Mouse (Mus musculus) hindbrain, postnatal 0 days (tissue): ENCODE measurements around the gene Pde4dip. TPM values are rescaled to one million over a fixed set of nuclear protein-coding genes. Genes with fewer than 3 reads are reported as not detected.

Experiments used
- ATAC-seq: fragments of 200-750 bp; cut with Nextera tagmentation; 2 replicates; pipeline ENCODE4 v1.8.0; 2017; ENCODE audit warnings: mild to moderate bottlenecking, moderate TSS enrichment, moderate library complexity
- DNase-seq: peaks from one replicate; pipeline ENCODE4 v3.0.0-alpha.2; 2015; ENCODE audit warnings: low spot score
- H3K27ac ChIP-seq: fragments of 300-500 bp; sonication (generic); 2 replicates; pipeline ENCODE4 v1.5.1; 2014; ENCODE audit warnings: mild to moderate bottlenecking
- H3K27me3 ChIP-seq: fragments of 300-500 bp; sonication (generic); 2 replicates; pipeline ENCODE4 v1.6.1; 2014; ENCODE audit warnings: low read length, mixed read lengths; ENCODE audit not compliant: insufficient read depth
- H3K36me3 ChIP-seq: fragments of 300-500 bp; sonication (generic); 2 replicates; pipeline ENCODE4 v1.6.1; 2014; ENCODE audit warnings: low read length, mixed read lengths; ENCODE audit not compliant: insufficient read depth
- H3K4me1 ChIP-seq: fragments of 300-500 bp; sonication (generic); 2 replicates; pipeline ENCODE4 v1.6.1; 2014; ENCODE audit warnings: antibody characterized with exemption, low read length, mixed read lengths; ENCODE audit not compliant: insufficient read depth
- H3K4me2 ChIP-seq: fragments of 300-500 bp; sonication (generic); 2 replicates; pipeline ENCODE4 v1.6.1; 2014; ENCODE audit warnings: low read depth, mild to moderate bottlenecking, low read length, moderate library complexity, mixed read lengths
- H3K4me3 ChIP-seq: fragments of 300-500 bp; sonication (generic); 2 replicates; pipeline ENCODE4 v1.5.1; 2014; ENCODE audit warnings: low read length
- H3K9ac ChIP-seq: fragments of 300-500 bp; sonication (generic); replicated peaks from 2 replicates; pipeline ENCODE4 v1.6.1; 2014; ENCODE audit warnings: mild to moderate bottlenecking, low read length, moderate library complexity, mixed read lengths
- H3K9me3 ChIP-seq: fragments of 300-500 bp; sonication (generic); 2 replicates; pipeline ENCODE4 v1.6.1; 2016; ENCODE audit warnings: low read length, mixed read lengths
- CTCF ChIP-seq: IDR thresholded peaks from 2 replicates; pipeline ENCODE4 v1.5.1; 2016; ENCODE audit warnings: antibody characterized with exemption, control low read depth, low read depth
- WGBS: fragments of 180-500 bp; shearing (Covaris S2); extraction: QIAGEN DNeasy Blood & Tissue Kit; methylation state at CpG from one replicate; pipeline ENCODE4 v1.1.7; 2014; 5-methylcytosine and 5-hydroxymethylcytosine counted together
- polyA plus RNA-seq: library from polyadenylated mRNA; unstranded; fragments of >200 nt; fragmentation: Nextera tagmentation; extraction: Ambion mirVana; gene quantifications from 2 replicates; pipeline ENCODE4 v1.2.1, GENCODE M21; 2015
- total RNA-seq: library from RNA; depleted of rRNA; stranded (reverse); fragments of >200 nt; gene quantifications from 2 replicates; pipeline ENCODE4 v1.2.3, GENCODE M21; 2014

Pde4dip gene
- total and polyA plus RNA-seq, 2 experiments from 2014 or later: 48.1 to 79.6 TPM

DNA sequence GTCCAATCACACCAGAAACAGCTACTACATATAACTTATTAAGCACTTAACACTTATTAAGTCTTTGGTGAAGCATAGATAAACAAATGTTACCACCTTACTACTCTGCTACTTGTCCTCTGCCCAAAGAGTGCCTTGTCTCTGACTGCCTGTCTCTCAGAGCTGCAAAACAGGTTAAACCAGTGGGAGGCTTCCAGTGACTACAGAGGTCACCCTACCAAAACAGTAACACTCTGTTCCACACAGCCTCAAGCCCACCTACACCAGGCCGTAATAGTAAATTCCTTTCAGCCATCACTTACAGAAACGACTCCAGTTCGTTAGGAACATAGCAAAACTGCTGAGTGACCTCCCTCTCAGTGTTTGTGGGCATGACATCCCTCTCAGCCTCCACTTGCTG is 84.8 kb downstream of the Pde4dip start:
- H3K4me3 ChIP-seq: no peak overlapping the region
- no peaks in the 10 kb centered on the region for H3K4me1 ChIP-seq
- no peaks in the 10 kb centered on the region for H3K36me3 ChIP-seq
- no peak for TF ChIP-seq CTCF
- H3K27ac ChIP-seq: no peak overlapping the region
- H3K4me2 ChIP-seq: no peak overlapping the region
- 71% methylated on average over 3 of the region's 3 CpGs for WGBS
- no peak overlapping the region for H3K9ac ChIP-seq
- ATAC-seq (0 out of 2 replicates have a peak, but pooled peaks have one; percentile 5), DNase-seq (no peak)
- H3K9me3 ChIP-seq: no peaks in the 10 kb centered on the region
- H3K27me3 ChIP-seq: no peaks in the 10 kb centered on the region

DNA sequence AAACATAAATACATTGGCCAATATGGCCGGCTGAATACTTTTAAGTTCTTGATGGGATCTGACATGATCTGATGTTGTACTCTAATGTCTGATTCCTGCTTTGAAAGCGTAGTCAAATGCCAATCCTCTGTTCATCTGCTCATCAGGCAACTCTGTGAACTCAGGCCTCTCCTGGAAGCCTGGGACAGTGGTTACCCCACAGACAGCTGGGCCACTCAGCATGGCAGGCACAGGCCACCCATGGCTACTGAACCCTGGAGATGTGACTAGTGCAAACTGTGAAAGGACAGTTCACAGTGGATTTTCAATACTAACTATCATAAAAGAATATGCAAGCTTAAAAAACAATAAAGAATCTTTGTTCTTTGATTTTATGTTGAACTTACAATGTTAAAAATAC is 85.6 kb downstream of the Pde4dip start:
- no peak for DNase-seq
- Histone ChIP-seq H3K9me3 (no peaks in the 10 kb centered on the region), H3K27ac (no peak overlapping the region), H3K36me3 (no peaks in the 10 kb centered on the region), H3K4me1 (no peaks in the 10 kb centered on the region), H3K4me3 (no peak overlapping the region), H3K4me2 (no peak overlapping the region), H3K9ac (no peak overlapping the region), H3K27me3 (no peaks in the 10 kb centered on the region)
- ATAC-seq: no peak
- TF ChIP-seq CTCF: no peak
- WGBS: 93% methylated on average over 2 of the region's 2 CpGs

DNA sequence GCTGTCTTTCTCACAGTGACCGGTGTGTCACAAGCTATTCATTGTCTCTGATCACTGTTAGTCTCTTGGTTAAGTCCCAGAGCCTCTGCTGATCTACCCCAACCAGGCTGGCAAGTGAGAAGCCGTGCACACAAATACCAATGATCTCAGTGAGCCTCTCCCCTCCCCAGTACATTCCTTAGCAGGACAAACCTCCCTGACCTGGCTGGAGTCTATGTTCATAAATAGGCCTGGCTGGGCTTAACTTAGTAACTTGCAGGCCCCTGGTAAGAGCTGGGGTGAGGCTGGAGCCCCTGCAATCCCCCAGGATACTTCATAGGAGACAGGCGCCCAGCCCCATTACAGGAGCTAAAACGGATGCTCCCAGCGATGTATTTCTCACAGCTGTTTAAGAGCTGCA is 86.2 kb downstream of the Pde4dip start:
- ATAC-seq: no peak
- Histone ChIP-seq H3K4me3 (no peak overlapping the region), H3K36me3 (no peaks in the 10 kb centered on the region), H3K27me3 (no peaks in the 10 kb centered on the region), H3K4me2 (no peak overlapping the region), H3K9me3 (no peaks in the 10 kb centered on the region), H3K4me1 (no peaks in the 10 kb centered on the region), H3K27ac (no peak overlapping the region), H3K9ac (no peak overlapping the region)
- WGBS: 86% methylated on average over 5 of the region's 5 CpGs
- TF ChIP-seq CTCF: no peak
- no peak for DNase-seq

DNA sequence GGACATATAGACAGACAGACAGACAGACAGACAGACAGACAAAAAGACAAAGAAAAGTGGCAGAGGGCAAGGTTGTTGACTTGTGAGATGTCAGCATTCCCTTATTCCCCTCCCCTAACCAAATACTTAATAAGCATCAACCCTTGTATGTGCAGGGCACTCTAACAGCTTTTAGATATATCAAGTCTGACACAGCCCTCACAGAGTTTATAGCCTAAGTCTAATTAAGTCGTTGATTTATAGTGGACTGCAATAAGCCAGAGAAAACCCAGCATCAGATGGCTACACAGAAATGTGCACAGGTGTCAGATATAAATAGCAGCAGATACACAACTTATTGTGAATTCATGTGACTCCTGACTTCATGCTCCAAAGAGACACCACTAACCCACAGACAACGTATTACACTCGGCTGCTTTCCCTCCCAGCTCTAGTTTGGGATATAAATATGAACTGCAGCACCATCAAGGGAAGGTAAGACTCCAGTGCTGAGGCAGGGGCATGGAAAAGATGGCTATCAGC is 87.3 kb downstream of the Pde4dip start:
- Histone ChIP-seq H3K27ac (no peak overlapping the region), H3K4me1 (no peaks in the 10 kb centered on the region), H3K9me3 (no peaks in the 10 kb centered on the region), H3K9ac (no peak overlapping the region), H3K27me3 (no peaks in the 10 kb centered on the region), H3K36me3 (no peaks in the 10 kb centered on the region), H3K4me2 (no peak overlapping the region), H3K4me3 (no peak overlapping the region)
- TF ChIP-seq CTCF: no peak
- 85% methylated on average over 3 of the region's 3 CpGs for WGBS
- ATAC-seq: no peak
- DNase-seq: no peak

DNA sequence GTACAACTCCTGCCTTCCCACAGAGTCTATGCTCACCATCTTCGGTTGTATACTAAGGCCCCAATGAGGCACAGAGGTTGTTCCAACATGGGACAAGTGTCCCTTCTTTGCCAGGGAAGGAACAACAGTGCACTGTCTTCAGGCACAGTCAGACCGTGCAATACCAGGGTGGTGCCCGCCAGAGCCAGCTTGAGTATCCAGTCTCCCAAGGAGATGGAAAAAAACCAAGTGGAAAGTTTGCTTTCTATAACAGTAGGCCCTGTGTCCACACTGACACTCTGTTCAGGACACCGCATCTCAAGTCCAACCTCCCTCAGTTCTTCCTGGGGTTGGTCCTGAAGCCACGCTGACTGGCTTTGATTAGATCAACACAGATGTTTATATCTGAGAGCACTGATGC is 87.8 kb downstream of the Pde4dip start:
- Histone ChIP-seq H3K36me3 (no peaks in the 10 kb centered on the region), H3K4me2 (no peak overlapping the region), H3K4me1 (no peaks in the 10 kb centered on the region), H3K27ac (no peak overlapping the region), H3K27me3 (no peaks in the 10 kb centered on the region), H3K9ac (no peak overlapping the region), H3K4me3 (no peak overlapping the region), H3K9me3 (no peaks in the 10 kb centered on the region)
- WGBS: 72% methylated on average over 5 of the region's 5 CpGs
- TF ChIP-seq CTCF: no peak
- DNase-seq (peak; percentile 20), ATAC-seq (peak; percentile 74)

DNA sequence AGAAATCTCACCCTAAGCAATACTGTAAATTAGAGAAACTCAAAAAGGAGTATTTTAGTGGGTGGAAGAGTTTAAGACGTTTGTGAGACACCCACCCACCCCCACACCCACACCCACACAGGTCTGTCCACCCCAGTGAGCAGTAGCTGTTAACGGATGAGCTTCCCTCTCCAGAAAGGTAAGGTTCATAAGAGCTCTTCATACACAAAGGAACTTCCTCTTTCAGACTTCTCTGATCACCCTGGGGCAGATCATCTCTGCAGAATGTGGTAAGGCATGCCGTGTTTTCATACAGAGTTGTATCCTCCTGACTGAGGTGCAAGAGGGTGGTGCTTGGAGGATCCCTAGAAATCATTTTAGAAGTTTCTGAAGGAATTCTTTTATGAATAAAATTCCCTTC is 88.5 kb downstream of the Pde4dip start:
- WGBS: 81% methylated on average over 3 of the region's 3 CpGs

DNA sequence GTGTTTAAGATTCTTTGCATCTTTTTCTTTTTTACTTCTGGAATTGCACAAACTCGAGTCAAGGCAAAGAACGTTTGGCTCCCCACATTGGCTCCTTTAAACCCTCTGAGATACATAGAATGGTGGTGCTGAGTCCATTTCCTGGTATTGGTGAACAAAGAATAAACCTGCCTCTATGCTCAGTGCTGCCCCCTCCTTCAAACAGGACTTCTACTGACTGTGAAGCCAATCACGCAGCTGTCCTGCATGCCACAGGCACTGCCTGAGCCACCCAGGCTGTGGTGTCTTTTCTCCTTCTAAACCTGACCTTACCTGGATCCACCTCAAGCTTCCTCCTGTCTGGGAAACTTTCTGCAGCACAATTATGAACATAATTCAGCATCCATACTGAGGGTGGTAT is 89.2 kb downstream of the Pde4dip start:
- H3K27ac ChIP-seq: no peak overlapping the region
- TF ChIP-seq CTCF: peak; percentile 24
- no peak overlapping the region for H3K4me2 ChIP-seq
- WGBS: 65% methylated on average over 3 of the region's 3 CpGs
- no peak overlapping the region for H3K4me3 ChIP-seq
- H3K9ac ChIP-seq: no peak overlapping the region
- H3K9me3 ChIP-seq: no peaks in the 10 kb centered on the region
- no peaks in the 10 kb centered on the region for H3K36me3 ChIP-seq
- no peaks in the 10 kb centered on the region for H3K27me3 ChIP-seq
- H3K4me1 ChIP-seq: no peaks in the 10 kb centered on the region
- ATAC-seq: no peak
- no peak for DNase-seq

More for the DNA sequence above, 88.5 kb downstream of the Pde4dip start:
- DNase-seq: no peak
- no peak for TF ChIP-seq CTCF
- ATAC-seq: no peak
- Histone ChIP-seq H3K27ac (no peak overlapping the region), H3K36me3 (no peaks in the 10 kb centered on the region), H3K27me3 (no peaks in the 10 kb centered on the region), H3K9ac (no peak overlapping the region), H3K4me3 (no peak overlapping the region), H3K4me2 (no peak overlapping the region), H3K4me1 (no peaks in the 10 kb centered on the region), H3K9me3 (no peaks in the 10 kb centered on the region)
